Mouse (Mus musculus): ENCODE results near the gene Pbx3.
A peak's percentile ranks its signal among the peaks of the same experiment; 100 is the strongest.

The Pbx3 gene

GRCm38 (mm10) chr2:34372305-34373301, at the start of gene Pbx3:
Gene Pbx3 (minus strand): TSS chr2:34373142.
- DNase-seq (ENCODE audit: low read depth, low spot score), result peak; percentile 97

- peak; percentile 18 for DNase-seq (ENCODE audit: low read depth, low spot score)
These were observed 47.3 kb upstream of the Pbx3 start for GRCm38 (mm10) chr2:34420256-34420655.

DNA sequence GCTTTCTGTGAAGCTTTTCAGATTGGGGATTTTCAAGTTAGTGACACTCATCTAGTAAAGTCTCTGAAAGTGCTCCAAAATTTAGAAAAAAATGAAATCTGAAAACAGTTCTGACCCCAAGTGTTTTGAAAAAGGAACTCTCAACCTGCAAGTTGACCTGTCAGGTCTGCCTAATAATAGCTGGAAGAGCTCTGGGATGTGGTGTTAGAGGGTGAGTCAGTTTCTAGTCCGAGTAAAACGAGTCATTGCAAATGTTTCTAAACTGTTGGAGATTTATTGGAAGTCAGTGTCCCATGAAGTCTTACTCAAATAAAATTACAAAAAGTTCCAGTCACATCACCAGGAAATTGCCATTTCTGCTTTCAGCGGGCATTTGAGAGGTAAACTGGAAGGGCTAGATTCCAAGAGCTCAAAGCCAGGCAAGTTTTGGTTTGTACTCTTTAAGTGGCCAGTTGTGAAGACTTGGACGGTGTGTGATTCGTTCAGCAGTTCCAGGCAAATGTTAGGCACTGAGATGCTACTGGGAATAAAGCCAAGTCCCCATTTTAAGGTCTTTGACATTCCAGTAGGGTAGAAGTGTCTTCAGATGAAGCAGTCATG, 36.9 kb upstream of the Pbx3 start:
- DNase-seq (ENCODE audit: low read depth, low spot score), result no peak

- no peak for DNase-seq (ENCODE audit: low read depth, low spot score)
These were observed 35.4 kb upstream of the Pbx3 start for GRCm38 (mm10) chr2:34408341-34408740.

GRCm38 (mm10) chr2:34407596-34407995, 34.7 kb upstream of the Pbx3 start:
- peak; percentile 9 for DNase-seq (ENCODE audit: low read depth, low spot score)

DNA sequence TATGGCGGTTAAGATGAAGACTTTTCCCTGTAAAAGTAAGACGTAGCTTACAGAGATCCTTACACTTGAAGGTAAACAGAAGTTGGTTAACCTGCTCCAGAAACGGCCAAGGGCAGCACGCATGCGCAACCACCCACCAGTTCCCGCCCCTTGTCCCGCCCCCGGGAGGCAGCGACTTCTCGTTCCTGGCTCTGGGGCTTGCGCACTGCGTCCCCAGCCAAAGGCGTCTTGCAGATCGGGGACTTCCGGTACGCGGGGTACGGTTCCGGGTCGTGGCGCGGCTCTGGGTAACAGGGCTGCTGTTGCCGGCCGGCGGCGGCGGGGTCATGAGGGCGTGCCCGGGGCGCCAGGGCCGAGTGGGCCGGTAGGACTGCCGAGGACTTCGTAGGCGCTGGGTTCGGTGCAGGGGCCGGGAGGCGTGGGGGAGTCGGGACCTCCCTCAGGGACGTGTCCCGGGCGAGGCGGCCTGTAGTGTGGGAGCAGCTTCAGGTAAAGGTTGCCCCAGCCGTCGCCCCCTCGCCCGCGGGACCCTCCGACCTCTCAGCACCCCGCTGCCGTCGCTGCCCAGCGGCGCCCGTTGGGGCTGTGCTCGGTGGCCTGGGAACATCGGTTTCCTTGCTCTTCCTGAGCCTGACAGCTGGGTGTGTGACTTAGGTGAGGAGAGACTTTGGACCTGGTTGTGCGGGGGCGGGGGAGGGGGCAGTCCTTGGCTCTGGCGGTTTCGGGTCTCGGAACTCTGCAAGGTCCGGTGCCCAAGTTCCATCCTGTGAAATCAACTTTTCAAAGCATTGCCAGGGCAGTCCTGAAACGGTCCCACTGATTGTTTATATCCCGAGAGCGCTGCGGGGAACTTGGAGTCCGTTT, 33.9 kb upstream of the Pbx3 start, which contains the start of gene Mapkap1:
Gene Mapkap1, plus strand, starts transcription at position 171 of the 864 bp plus-strand sequence.
- peak; percentile 98 for DNase-seq (ENCODE audit: low read depth, low spot score)

DNA sequence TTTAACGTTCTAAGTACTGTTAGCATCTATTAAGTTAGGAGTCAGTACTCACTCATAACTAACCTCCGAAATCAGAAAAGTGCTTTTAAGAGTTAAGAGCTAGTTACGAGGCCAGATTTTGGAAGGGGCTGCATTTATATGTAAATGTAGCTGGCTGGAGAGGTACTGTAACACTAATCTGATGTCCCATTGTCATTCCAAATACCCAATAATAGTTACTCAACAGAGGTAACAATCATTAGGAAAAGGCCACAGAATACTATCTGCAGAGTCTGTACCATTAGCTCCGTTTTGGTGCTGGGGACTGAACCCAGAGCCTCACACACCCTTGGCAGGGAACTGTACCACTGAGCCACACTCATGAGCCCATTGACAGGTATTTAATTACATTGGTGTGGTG, 26.6 kb upstream of the Pbx3 start:
- peak; percentile 47 for DNase-seq (ENCODE audit: low read depth, low spot score)

- no peak for DNase-seq (ENCODE audit: low read depth, low spot score)
These were observed 6.0 kb upstream of the Pbx3 start for GRCm38 (mm10) chr2:34378930-34379329.

DNA sequence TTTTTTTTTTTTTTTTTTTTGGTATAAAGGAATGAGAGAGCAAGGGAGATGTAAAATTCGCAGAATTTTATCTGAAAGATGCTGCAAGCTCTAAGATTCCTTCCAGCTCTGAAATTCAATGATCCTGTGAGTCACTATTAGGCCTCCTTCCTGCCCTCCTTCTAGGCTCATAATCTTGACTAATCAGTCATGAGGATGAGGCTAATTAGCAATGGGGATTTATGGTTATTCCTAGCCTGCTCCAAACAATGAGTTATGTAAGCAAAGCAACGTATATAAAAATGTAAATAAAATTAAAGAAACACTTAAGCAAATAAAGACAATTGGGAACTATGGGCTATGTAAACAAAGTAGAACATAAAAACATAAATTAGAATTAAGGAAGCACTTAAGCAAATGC, 1.4 kb upstream of the Pbx3 start:
- DNase-seq (ENCODE audit: low read depth, low spot score), result no peak

DNA sequence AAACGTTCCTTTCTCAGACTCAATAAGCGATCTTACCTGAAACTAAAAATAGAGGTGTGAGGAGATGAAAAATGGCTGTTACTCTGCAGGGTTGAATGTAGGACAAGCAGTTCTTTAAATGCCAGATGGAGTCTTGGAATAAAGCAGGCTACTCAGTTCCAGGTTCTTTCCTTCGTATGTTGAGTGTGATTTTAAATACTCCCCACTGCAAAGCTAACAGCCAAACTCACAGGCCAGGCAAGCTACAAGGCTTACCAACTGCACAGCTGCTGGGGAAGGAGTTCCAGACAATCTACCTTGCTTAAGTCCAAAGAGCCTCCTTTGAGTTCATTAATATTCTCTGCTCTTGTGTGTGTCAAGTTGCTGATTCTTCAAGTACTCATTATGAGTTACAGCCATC, 944 bp upstream of the Pbx3 start:
- no peak for DNase-seq (ENCODE audit: low read depth, low spot score)

DNA sequence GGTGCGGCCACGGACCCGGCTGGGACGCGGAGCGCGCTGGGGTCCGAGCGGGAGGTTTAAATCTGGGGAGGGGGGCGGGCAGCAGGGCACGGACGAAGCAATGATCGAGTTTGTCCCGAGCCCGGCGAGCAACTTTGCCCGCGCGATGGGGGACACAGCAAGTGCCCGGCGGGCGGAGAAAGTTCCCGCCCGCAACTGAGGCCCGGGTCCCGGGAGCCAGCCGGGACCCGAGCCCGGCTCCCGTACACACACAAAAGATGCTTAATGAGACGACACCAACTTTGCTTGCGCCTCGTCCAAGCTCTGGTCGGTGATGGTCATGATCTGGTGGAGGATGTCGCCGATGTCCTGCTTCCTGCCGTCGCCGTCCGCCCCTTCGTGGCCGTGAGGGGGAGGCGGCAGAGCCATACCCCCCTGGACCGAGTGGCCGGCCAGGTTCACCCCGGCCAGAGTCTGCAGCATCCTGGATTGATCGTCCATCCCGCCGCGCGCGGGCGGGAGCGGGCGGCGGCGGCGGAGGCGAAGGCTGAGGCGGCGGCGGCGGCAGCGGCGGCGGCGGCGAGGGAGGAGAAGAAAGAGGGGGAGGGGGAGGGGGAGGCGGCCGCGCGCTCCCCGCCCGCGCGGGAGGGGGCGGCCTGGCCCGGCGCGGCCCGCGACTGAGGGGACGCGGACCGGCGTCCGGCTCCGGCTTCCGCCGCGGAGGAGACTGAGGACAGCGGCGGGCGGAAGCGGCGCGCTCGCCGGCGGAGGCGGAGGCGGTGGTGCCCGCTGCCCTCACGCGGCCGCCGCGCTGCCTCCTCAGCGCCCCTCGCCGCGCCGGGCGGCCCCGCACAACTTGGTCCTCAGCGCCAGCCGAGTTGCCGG, 1.3 kb downstream of the Pbx3 start:
- peak; percentile 70 for DNase-seq (ENCODE audit: low read depth, low spot score)

DNA sequence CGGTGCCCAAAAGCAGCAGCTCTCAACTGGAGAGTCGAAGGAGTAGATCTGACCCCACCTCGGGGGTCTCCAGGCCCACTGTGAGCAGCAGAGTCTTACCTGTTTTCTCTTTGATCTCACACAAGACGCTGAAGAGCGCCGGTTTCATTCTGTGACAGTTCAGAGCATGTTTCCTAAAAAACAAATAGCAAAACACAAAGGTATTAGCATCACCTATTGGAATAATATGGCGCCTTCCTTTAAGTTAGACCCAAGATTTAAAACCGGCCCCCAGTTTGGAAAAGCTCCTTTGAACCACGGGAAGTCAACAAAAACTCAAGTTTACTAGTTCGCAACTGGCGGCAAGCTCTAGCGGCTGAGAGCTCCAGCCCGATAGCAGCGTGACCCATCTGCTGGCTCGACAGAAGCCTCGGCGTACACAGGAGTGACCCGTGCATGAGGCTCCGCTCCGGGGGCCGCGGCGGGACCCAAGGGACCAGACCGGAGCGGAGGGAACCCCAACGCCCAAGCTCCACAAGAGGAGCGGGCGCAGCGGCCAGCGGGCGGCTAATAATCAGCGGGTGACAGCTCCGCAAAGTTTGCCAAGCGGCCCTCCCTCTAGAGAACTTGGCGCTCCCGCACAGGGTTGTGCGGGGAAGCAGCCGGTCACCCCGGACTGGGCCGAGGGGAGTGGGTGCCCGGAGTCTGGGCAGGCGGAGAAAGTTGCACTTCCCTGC, 2.1 kb downstream of the Pbx3 start:
- DNase-seq (ENCODE audit: low read depth, low spot score), result peak; percentile 60

DNA sequence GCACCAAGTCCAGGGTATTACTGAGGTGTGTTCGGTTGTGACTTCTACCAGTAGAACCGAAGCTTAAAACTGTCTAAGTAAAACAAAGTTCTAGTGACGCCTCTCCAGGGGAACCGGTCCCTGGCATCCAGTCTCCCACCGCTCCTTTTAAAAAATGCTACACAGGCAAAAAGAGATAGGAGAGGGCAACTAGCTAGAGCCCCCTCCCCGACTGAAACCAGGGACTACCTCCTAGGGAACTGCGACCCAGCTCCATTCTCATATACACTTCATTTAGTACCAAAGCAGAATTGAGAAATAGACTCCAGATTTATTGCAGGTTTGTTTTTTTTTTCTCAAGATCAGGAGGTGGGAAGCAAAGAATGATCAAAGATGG, 2.6 kb downstream of the Pbx3 start:
- DNase-seq (ENCODE audit: low read depth, low spot score), result no peak

DNA sequence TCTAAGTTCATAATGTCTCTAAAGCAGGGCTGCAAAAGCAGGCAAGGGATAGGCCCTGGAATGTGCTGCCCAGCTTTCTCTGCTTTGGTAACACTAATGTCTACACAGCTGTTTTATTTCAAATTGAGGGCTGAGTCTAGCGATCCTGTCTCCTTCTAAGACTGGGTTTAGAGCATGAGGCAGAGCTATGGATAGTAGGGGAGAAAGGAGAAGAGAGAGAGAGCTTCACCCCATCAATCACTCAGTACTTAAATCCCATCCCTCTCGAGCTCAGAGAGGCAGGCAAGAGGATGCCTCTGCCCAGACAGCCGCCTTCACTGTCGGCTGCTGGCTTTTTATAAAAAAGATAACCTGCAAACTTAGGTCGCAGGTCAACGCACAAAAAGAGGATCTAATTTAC, 4.5 kb downstream of the Pbx3 start:
- DNase-seq (ENCODE audit: low read depth, low spot score), result no peak

GRCm38 (mm10) chr2:34367024-34367423, 5.9 kb downstream of the Pbx3 start:
- no peak for DNase-seq (ENCODE audit: low read depth, low spot score)

DNA sequence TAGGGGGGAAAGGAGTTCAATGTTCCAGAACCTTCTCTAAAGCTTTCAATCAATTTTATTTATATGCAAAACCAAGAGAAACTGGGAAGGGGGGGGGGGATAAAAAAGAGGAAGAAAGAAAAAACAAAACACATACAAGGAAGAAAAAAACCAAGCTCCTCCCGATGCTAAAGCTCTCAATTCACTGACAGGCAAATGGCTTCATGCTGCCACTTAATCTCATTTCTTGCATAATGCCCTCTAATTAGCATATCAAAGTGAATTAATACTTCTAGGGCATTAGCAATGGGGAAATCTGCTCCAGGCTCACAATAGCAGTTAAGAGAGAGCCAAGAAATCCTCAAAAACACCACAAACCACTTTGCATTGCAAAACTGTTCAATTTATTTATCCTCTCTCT, 9.3 kb downstream of the Pbx3 start:
- no peak for DNase-seq (ENCODE audit: low read depth, low spot score)

- DNase-seq (ENCODE audit: low read depth, low spot score), result peak; percentile 5
These were observed 17.1 kb downstream of the Pbx3 start for GRCm38 (mm10) chr2:34355801-34356211.

- no peak for DNase-seq (ENCODE audit: low read depth, low spot score)
These were observed 20.9 kb downstream of the Pbx3 start for GRCm38 (mm10) chr2:34352006-34352405.

DNA sequence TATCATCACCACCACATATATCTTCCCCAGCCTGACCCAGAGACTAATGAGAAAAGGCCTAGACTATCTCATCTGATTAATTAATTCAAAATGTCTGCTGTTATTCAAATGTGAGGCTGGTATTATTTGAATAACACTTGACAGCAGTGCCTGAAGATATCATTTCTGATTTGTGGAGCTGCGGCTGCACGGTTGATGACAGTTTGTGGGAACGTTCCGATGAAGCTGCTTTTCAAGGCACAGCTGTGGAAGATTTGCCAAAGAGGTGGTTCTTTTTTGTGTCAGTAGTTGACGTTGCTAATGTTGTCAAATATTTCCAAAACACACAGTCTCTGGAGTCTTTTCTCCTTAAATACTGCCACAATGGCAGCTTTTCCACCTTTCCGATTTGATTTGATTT, 25.8 kb downstream of the Pbx3 start:
- DNase-seq (ENCODE audit: low read depth, low spot score), result no peak

GRCm38 (mm10) chr2:34298664-34299063, 74.3 kb downstream of the Pbx3 start:
- DNase-seq (ENCODE audit: low read depth, low spot score), result no peak

Measured in ZHBTc4 (cell line).